Mouse (Mus musculus) hindbrain, embryonic 11.5 days (tissue): ENCODE measurements around the gene Khdc1c. TPM values are rescaled to one million over a fixed set of nuclear protein-coding genes. Genes with fewer than 3 reads are reported as not detected.

Experiments used
- ATAC-seq: fragments of 200-750 bp; cut with Nextera tagmentation; 2 replicates; pipeline ENCODE4 v1.8.0; 2017; ENCODE audit warnings: mild to moderate bottlenecking, moderate TSS enrichment, moderate library complexity; ENCODE audit not compliant: low FRiP score
- DNase-seq: peaks from one replicate; pipeline ENCODE4 v3.0.0-alpha.2; 2015; ENCODE audit warnings: low spot score
- H3K27ac ChIP-seq: fragments of 300-500 bp; sonication (generic); 2 replicates; pipeline ENCODE4 v1.5.1; 2014; ENCODE audit warnings: mild to moderate bottlenecking, low read depth, low read length
- H3K27me3 ChIP-seq: fragments of 300-500 bp; sonication (generic); 2 replicates; pipeline ENCODE4 v1.6.1; 2014; ENCODE audit warnings: mild to moderate bottlenecking, low read length, moderate library complexity, mixed read lengths; ENCODE audit not compliant: control insufficient read depth, insufficient read depth
- H3K36me3 ChIP-seq: fragments of 300-500 bp; sonication (generic); 2 replicates; pipeline ENCODE4 v1.6.1; 2014; ENCODE audit warnings: mild to moderate bottlenecking, low read length, moderate library complexity, mixed read lengths; ENCODE audit not compliant: control insufficient read depth, insufficient read depth
- H3K4me1 ChIP-seq: fragments of 300-500 bp; sonication (generic); replicated peaks from 2 replicates; pipeline ENCODE4 v1.6.1; 2014; ENCODE audit warnings: low read length, mixed read lengths; ENCODE audit not compliant: control insufficient read depth, insufficient read depth
- H3K4me2 ChIP-seq: fragments of 300-500 bp; sonication (generic); replicated peaks from 2 replicates; pipeline ENCODE4 v1.6.1; 2014; ENCODE audit warnings: mild to moderate bottlenecking, low read depth, low read length
- H3K4me3 ChIP-seq: fragments of 300-500 bp; sonication (generic); 2 replicates; pipeline ENCODE4 v1.5.1; 2014; ENCODE audit warnings: low read depth, low read length
- H3K9ac ChIP-seq: fragments of 300-500 bp; sonication (generic); 2 replicates; pipeline ENCODE4 v1.6.1; 2014; ENCODE audit warnings: low read depth, low read length
- H3K9me3 ChIP-seq: fragments of 300-500 bp; sonication (generic); 2 replicates; pipeline ENCODE4 v1.6.1; 2016; ENCODE audit warnings: low read length; ENCODE audit not compliant: control insufficient read depth
- WGBS: fragments of 180-500 bp; shearing (Covaris S2); extraction: QIAGEN DNeasy Blood & Tissue Kit; methylation state at CpG from one replicate; pipeline ENCODE4 v1.1.7; 2014; 5-methylcytosine and 5-hydroxymethylcytosine counted together
- polyA plus RNA-seq: library from polyadenylated mRNA; unstranded; fragments of >200 nt; fragmentation: Nextera tagmentation; extraction: Ambion mirVana; gene quantifications from 2 replicates; pipeline ENCODE4 v1.2.1, GENCODE M21; 2014

Gene Khdc1c
- polyA plus RNA-seq, 1 experiment from 2014 or later: not detected

DNA sequence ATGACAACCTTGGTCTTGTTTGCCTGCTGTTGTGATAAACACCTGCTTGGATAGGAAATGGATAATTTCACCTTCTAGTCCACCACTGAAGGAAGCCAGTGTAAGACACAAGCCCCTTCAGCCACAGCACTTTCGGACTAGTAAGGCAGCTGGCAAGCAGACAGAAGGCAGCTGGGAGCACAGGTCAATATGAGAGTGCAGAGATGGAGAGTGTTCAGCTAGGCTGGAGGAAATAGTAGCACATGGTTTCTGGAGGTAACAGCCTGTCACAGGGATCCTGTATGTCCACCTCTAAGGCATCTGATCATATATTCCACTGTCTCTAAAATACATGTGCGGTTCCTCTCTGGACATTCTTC lies 44.0 kb downstream of the Khdc1c start:
- DNase-seq: no peak
- no peak for ATAC-seq
- Histone ChIP-seq H3K27ac (no peak overlapping the region), H3K4me3 (no peak overlapping the region), H3K9ac (no peak overlapping the region), H3K4me2 (no peak overlapping the region), H3K36me3 (no peaks in the 10 kb centered on the region), H3K9me3 (no peaks in the 10 kb centered on the region), H3K4me1 (no peaks in the 10 kb centered on the region), H3K27me3 (no peaks in the 10 kb centered on the region)
- 91% methylated on average over 2 of the region's 2 CpGs for WGBS

DNA sequence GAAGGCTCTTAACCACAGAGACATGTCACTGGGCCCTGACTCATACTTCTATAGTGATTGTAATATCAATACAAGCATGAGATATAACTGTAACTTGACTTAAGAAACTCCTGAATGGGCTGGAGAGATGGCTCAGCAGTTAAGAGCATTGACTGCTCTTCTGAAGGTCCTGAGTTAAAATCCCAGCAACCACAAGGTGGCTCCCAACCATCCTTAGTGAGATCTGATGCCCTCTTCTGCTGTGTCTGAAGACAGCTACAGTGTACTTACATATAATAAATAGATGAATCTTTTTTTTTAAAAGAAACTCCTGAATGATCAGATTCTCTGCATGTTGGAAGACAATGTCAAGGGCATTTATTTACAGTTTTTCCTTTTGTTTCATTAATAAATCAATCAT lies 51.2 kb downstream of the Khdc1c start:
- DNase-seq (peak; percentile 10), ATAC-seq (no peak)
- Histone ChIP-seq H3K9ac (no peak overlapping the region), H3K27ac (no peak overlapping the region), H3K4me2 (no peak overlapping the region), H3K4me1 (no peaks in the 10 kb centered on the region), H3K4me3 (no peak overlapping the region), H3K36me3 (no peaks in the 10 kb centered on the region), H3K9me3 (no peaks in the 10 kb centered on the region), H3K27me3 (no peaks in the 10 kb centered on the region)

Other genes starting within 250 kb of the Khdc1c start
- 10.9 and 13.5 TPM in 2 replicates for gene Tmem14a, start 149.8 kb upstream of the Khdc1c start, polyA plus RNA-seq
- gene Gsta3, start 127.7 kb upstream of the Khdc1c start, polyA plus RNA-seq: 0.14 and 0.31 TPM in 2 replicates
- gene Khdc1a, start 18.7 kb upstream of the Khdc1c start, polyA plus RNA-seq: not detected in 2 replicates
- gene Khdc1b, start 15.2 kb downstream of the Khdc1c start, polyA plus RNA-seq: 0.09 TPM in 1 of 2 replicates, not detected in the other